Comparison of ENCODE assay signal across 8 mouse cellular contexts in the genomic region with DNA sequence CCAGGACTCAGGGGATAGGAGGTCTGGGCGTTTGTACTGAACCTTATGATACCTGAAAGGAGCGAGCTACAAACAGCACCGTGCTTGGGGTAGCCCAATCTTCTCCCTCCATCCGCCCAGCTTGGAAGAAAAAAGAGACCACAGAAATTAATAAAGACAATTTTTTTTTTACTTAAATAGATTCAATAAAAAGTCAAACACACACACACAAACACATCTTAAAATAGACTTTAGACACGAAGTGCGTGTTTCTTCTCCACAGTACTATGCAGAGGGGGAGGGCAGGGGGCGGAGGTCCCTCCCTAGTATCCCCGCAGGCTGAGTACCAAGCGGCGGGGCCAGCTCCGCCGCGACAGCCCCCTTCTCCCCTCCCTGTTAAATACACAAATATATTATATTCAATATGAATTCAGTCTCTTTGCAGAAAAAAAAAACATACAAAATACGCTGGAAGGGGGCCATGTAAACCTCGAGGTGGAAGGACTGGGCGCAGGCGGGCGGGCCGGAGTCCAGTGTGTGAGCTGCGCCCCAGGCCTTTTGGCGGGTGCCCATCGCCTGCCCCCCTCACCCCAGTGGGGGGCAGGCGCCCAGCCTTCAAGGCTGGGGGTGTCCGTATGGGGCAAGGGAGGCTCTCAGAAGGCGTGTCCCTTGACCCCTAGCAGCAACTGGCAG. TPM values are rescaled to one million over a fixed set of nuclear protein-coding genes. Genes with fewer than 3 reads are reported as not detected.
DNase-seq lines count a peak whose midpoint lies in the region; ATAC-seq and TF ChIP-seq lines count a peak whose summit lies in the region.

No protein-coding gene starts in this region.

- H3K9me3 ChIP-seq in hindbrain, embryonic 11.5 days (ENCODE audit: control insufficient read depth, low read length), result no peaks in the 10 kb centered on the region
- no peaks in the 10 kb centered on the region for H3K9me3 ChIP-seq in midbrain, embryonic 14.5 days (ENCODE audit: control insufficient read depth, low read length)

- H3K4me1 ChIP-seq in bone marrow macrophage, adult 2 months (ENCODE audit: control insufficient read depth, insufficient read depth, low read length), result peaks cover 24% of the 10 kb centered on the region
- H3K4me1 ChIP-seq in hindbrain, embryonic 11.5 days (replicated peaks; ENCODE audit: control insufficient read depth, insufficient read depth, low read length), result peaks cover 23% of the 10 kb centered on the region
- peaks cover 56% of the 10 kb centered on the region for H3K4me1 ChIP-seq in midbrain, embryonic 14.5 days (ENCODE audit: control insufficient read depth, insufficient read depth, low read length)

- H3K4me3 ChIP-seq in left cerebral cortex, adult 2 months, result peak overlapping the region; percentile 95
- peak overlapping the region; percentile 89 for H3K4me3 ChIP-seq in bone marrow macrophage, adult 2 months (ENCODE audit: insufficient read depth, low read length)
- peak overlapping the region; percentile 44 for H3K4me3 ChIP-seq in hindbrain, embryonic 11.5 days (ENCODE audit: low read depth, low read length)
- H3K4me3 ChIP-seq in midbrain, embryonic 14.5 days (replicated peaks; ENCODE audit: low read depth, low read length), result peak overlapping the region; percentile 49

- intact Hi-C loops in left cerebral cortex, adult 2 months (cut with DNase I), result loop anchor here (5.0 kb wide), 2 partner anchors 50 to 95 kb away; a partner anchor contains a TSS
- intact Hi-C loops in left cerebral cortex, postnatal 36 days (cut with DNase I), result loop anchor here (5.0 kb wide), 1 partner anchor 50 kb away; a partner anchor contains a TSS
- intact Hi-C loops in left cerebral cortex, postnatal 25 days (cut with DNase I), result loop anchor here (1.0 to 5.0 kb wide), 2 partner anchors 13 to 980 kb away; a partner anchor contains a TSS

- H3K27ac ChIP-seq in left cerebral cortex, adult 2 months, result peak overlapping the region; percentile 99
- H3K27ac ChIP-seq in bone marrow macrophage, adult 2 months (ENCODE audit: insufficient read depth, low read depth, low read length), result peak overlapping the region; percentile 88
- H3K27ac ChIP-seq in hindbrain, embryonic 11.5 days (ENCODE audit: low read depth, low read length), result no peak overlapping the region
- H3K27ac ChIP-seq in midbrain, embryonic 14.5 days (replicated peaks; ENCODE audit: low read depth, low read length), result no peak overlapping the region

- no peak for TF ChIP-seq CTCF in left cerebral cortex, adult 2 months (IDR thresholded peaks at IDR 0.05)
- no peak for TF ChIP-seq CTCF in bone marrow macrophage, adult 2 months (IDR thresholded peaks at IDR 0.05; ENCODE audit: low read depth, low read length)

- H3K27me3 ChIP-seq in hindbrain, embryonic 11.5 days (ENCODE audit: control insufficient read depth, insufficient read depth, low read length), result peaks cover 39% of the 10 kb centered on the region
- peaks cover 18% of the 10 kb centered on the region for H3K27me3 ChIP-seq in midbrain, embryonic 14.5 days (ENCODE audit: control insufficient read depth, insufficient read depth, low read length)

- peak overlapping the region; percentile 40; the same call in 1 of the 2 replicates for H3K9ac ChIP-seq in hindbrain, embryonic 11.5 days (ENCODE audit: low read depth, low read length)
- peak overlapping the region; percentile 43 for H3K9ac ChIP-seq in midbrain, embryonic 14.5 days (replicated peaks; ENCODE audit: low read length)

- no peak for ATAC-seq in hindbrain, embryonic 11.5 days (ENCODE audit: low FRiP score)
- no peak for ATAC-seq in midbrain, embryonic 14.5 days (ENCODE audit: low FRiP score, low TSS enrichment)

- WGBS in hindbrain, embryonic 11.5 days, result 1% methylated on average over 25 of the region's 25 CpGs
- WGBS in midbrain, embryonic 14.5 days, result 2% methylated on average over 25 of the region's 25 CpGs

- DNase-seq in left cerebral cortex, adult 2 months (ENCODE audit: extremely low spot score in 1 of 2, low spot score in 2 of 2), result no peak
- DNase-seq in left cerebral cortex, postnatal 36 days (ENCODE audit: low spot score in 2 of 2), result no peak
- no peak for DNase-seq in hindbrain, embryonic 11.5 days (ENCODE audit: low spot score)
- no peak for DNase-seq in midbrain, embryonic 14.5 days
- DNase-seq in adrenal gland, adult 2 months, result no peak
- DNase-seq in left cerebral cortex, postnatal 25 days (ENCODE audit: low spot score in 2 of 2), result no peak
- DNase-seq in kidney, postnatal 10 days, result no peak

- peak overlapping the region; percentile 83 for H3K4me2 ChIP-seq in hindbrain, embryonic 11.5 days (replicated peaks; ENCODE audit: low read depth, low read length)
- H3K4me2 ChIP-seq in midbrain, embryonic 14.5 days (ENCODE audit: low read length), result peak overlapping the region; percentile 99

- H3K36me3 ChIP-seq in hindbrain, embryonic 11.5 days (ENCODE audit: control insufficient read depth, insufficient read depth, low read length), result no peaks in the 10 kb centered on the region
- peaks cover 30% of the 10 kb centered on the region for H3K36me3 ChIP-seq in midbrain, embryonic 14.5 days (ENCODE audit: control insufficient read depth, insufficient read depth, low read length)

- TF ChIP-seq POLR2A in bone marrow macrophage, adult 2 months (IDR thresholded peaks at IDR 0.05; ENCODE audit: borderline replicate concordance, low read depth, low read length), result no peak

RNA-seq across cellular contexts. Expression of a gene that starts 1.6 kb away (rescaled TPM):
- 100 to 1,000 TPM in 1 of 2 experiments, 10 to 100 TPM in 1; 99.5 to 145 TPM for total RNA-seq in left cerebral cortex, adult 2 months (2021)
- 100 to 1,000 TPM in 1 of 2 experiments, 10 to 100 TPM in 1; 43.2 to 133 TPM for total RNA-seq in left cerebral cortex, postnatal 36 days (2021)
- polyA plus RNA-seq in bone marrow macrophage, adult 2 months (2012; ENCODE audit: insufficient read depth, insufficient read length, missing spikeins), result 71.1 and 80.8 TPM in 2 replicates
- 6.2 and 6.4 TPM in 2 replicates for polyA plus RNA-seq in hindbrain, embryonic 11.5 days (2014; fragmentation: Nextera tagmentation; extraction: Ambion mirVana)
- 4.3 and 5.7 TPM in 2 replicates for polyA plus RNA-seq in midbrain, embryonic 14.5 days (2014; fragmentation: Nextera tagmentation; extraction: Ambion mirVana)
- 10 to 100 TPM; 37.0 to 90.7 TPM for total RNA-seq in adrenal gland, adult 2 months (2021)
- polyA plus RNA-seq in adrenal gland, adult 2 months (2012; rRNA removed), result 78.9 and 91.4 TPM in 2 replicates
- total RNA-seq in left cerebral cortex, postnatal 25 days (2021), result 10 to 100 TPM; 73.3 to 85.1 TPM

RNA-seq across cellular contexts. Expression of a gene that starts 7.3 kb away (rescaled TPM):
- total RNA-seq in left cerebral cortex, adult 2 months (2021), result 10 to 100 TPM; 43.4 to 47.3 TPM
- 10 to 100 TPM; 41.2 to 55.4 TPM for total RNA-seq in left cerebral cortex, postnatal 36 days (2021)
- 39.8 and 40.7 TPM in 2 replicates for polyA plus RNA-seq in bone marrow macrophage, adult 2 months (2012; ENCODE audit: insufficient read depth, insufficient read length, missing spikeins)
- 98.5 and 104 TPM in 2 replicates for polyA plus RNA-seq in hindbrain, embryonic 11.5 days (2014; fragmentation: Nextera tagmentation; extraction: Ambion mirVana)
- 51.7 and 54.4 TPM in 2 replicates for polyA plus RNA-seq in midbrain, embryonic 14.5 days (2014; fragmentation: Nextera tagmentation; extraction: Ambion mirVana)
- 100 to 1,000 TPM in 1 of 2 experiments, 10 to 100 TPM in 1; 87.7 to 112 TPM for total RNA-seq in adrenal gland, adult 2 months (2021)
- polyA plus RNA-seq in adrenal gland, adult 2 months (2012; rRNA removed), result 61.7 and 76.6 TPM in 2 replicates
- total RNA-seq in left cerebral cortex, postnatal 25 days (2021), result 10 to 100 TPM; 40.7 to 42.2 TPM

RNA-seq across cellular contexts. Expression of a gene that starts 7.5 kb away (rescaled TPM):
- total RNA-seq in left cerebral cortex, adult 2 months (2021), result 100 to 1,000 TPM; 319 to 333 TPM
- 100 to 1,000 TPM; 324 to 340 TPM for total RNA-seq in left cerebral cortex, postnatal 36 days (2021)
- 267 and 279 TPM in 2 replicates for polyA plus RNA-seq in bone marrow macrophage, adult 2 months (2012; ENCODE audit: insufficient read depth, insufficient read length, missing spikeins)
- polyA plus RNA-seq in hindbrain, embryonic 11.5 days (2014; fragmentation: Nextera tagmentation; extraction: Ambion mirVana), result 1,367 and 1,409 TPM in 2 replicates
- 1,531 and 1,588 TPM in 2 replicates for polyA plus RNA-seq in midbrain, embryonic 14.5 days (2014; fragmentation: Nextera tagmentation; extraction: Ambion mirVana)
- total RNA-seq in adrenal gland, adult 2 months (2021), result 100 to 1,000 TPM; 671 to 700 TPM
- polyA plus RNA-seq in adrenal gland, adult 2 months (2012; rRNA removed), result 181 and 240 TPM in 2 replicates
- 100 to 1,000 TPM; 340 to 356 TPM for total RNA-seq in left cerebral cortex, postnatal 25 days (2021)

RNA-seq across cellular contexts. Expression of a gene that starts 7.7 kb away (rescaled TPM):
- not detected for total RNA-seq in left cerebral cortex, adult 2 months (2021)
- total RNA-seq in left cerebral cortex, postnatal 36 days (2021), result 1 to 10 TPM in 1 of 2 experiments, not detected in 1; 1.6 TPM
- polyA plus RNA-seq in bone marrow macrophage, adult 2 months (2012; ENCODE audit: insufficient read depth, insufficient read length, missing spikeins), result not detected in 2 replicates
- not detected in 2 replicates for polyA plus RNA-seq in hindbrain, embryonic 11.5 days (2014; fragmentation: Nextera tagmentation; extraction: Ambion mirVana)
- polyA plus RNA-seq in midbrain, embryonic 14.5 days (2014; fragmentation: Nextera tagmentation; extraction: Ambion mirVana), result not detected in 2 replicates
- 1 to 10 TPM; 2.1 to 2.4 TPM for total RNA-seq in adrenal gland, adult 2 months (2021)
- 2.1 TPM in 1 of 2 replicates, not detected in the other for polyA plus RNA-seq in adrenal gland, adult 2 months (2012; rRNA removed)
- 1 to 10 TPM in 1 of 2 experiments, not detected in 1; 3.5 TPM for total RNA-seq in left cerebral cortex, postnatal 25 days (2021)

RNA-seq across cellular contexts. Expression of a gene that starts 13.5 kb away (rescaled TPM):
- 10 to 100 TPM; 11.3 to 11.6 TPM for total RNA-seq in left cerebral cortex, adult 2 months (2021)
- total RNA-seq in left cerebral cortex, postnatal 36 days (2021), result 10 to 100 TPM in 1 of 2 experiments, 1 to 10 TPM in 1; 8.2 to 10.0 TPM
- polyA plus RNA-seq in bone marrow macrophage, adult 2 months (2012; ENCODE audit: insufficient read depth, insufficient read length, missing spikeins), result 14.5 and 17.4 TPM in 2 replicates
- 9.5 and 10.3 TPM in 2 replicates for polyA plus RNA-seq in hindbrain, embryonic 11.5 days (2014; fragmentation: Nextera tagmentation; extraction: Ambion mirVana)
- 25.8 and 31.4 TPM in 2 replicates for polyA plus RNA-seq in midbrain, embryonic 14.5 days (2014; fragmentation: Nextera tagmentation; extraction: Ambion mirVana)
- 1 to 10 TPM; 6.1 to 6.2 TPM for total RNA-seq in adrenal gland, adult 2 months (2021)
- polyA plus RNA-seq in adrenal gland, adult 2 months (2012; rRNA removed), result 6.5 and 6.7 TPM in 2 replicates
- 1 to 10 TPM; 7.2 to 8.5 TPM for total RNA-seq in left cerebral cortex, postnatal 25 days (2021)

Comparison
In these comparisons a context has a peak if more than half of its experiments do, and no peak if none do; other contexts are left out.
1. H3K27ac ChIP-seq: peak in left cerebral cortex, adult 2 months (single experiment) and bone marrow macrophage, adult 2 months (single experiment); none in hindbrain, embryonic 11.5 days (single experiment) and midbrain, embryonic 14.5 days (single experiment).
2. H3K4me3 ChIP-seq: peak in every context shown above with its lines; median percentile 95 in left cerebral cortex, adult 2 months; 89 in bone marrow macrophage, adult 2 months; 49 in midbrain, embryonic 14.5 days; 44 in hindbrain, embryonic 11.5 days.